Mouse (Mus musculus): ENCODE results near the gene Tmem262.

- no peak for TF ChIP-seq GATA1 (IDR thresholded peaks at IDR 0.05; ENCODE audit: low read length)
- TF ChIP-seq TAL1 (IDR thresholded peaks at IDR 0.05; ENCODE audit: low read length) = no peak
Measured at GRCm38 (mm10) chr19:6035966-6036585, 43.8 kb upstream of the Tmem262 start.

Measured in erythroblast, embryonic 14.5 days (primary cell).